Mouse (Mus musculus): ENCODE data around the gene Tmem185a.
"Not testable (repeated sequence)": the region's sequence is repeated elsewhere in the genome, so short reads cannot be mapped to it uniquely, and the experiment has no call there.

Tmem185a gene

DNA sequence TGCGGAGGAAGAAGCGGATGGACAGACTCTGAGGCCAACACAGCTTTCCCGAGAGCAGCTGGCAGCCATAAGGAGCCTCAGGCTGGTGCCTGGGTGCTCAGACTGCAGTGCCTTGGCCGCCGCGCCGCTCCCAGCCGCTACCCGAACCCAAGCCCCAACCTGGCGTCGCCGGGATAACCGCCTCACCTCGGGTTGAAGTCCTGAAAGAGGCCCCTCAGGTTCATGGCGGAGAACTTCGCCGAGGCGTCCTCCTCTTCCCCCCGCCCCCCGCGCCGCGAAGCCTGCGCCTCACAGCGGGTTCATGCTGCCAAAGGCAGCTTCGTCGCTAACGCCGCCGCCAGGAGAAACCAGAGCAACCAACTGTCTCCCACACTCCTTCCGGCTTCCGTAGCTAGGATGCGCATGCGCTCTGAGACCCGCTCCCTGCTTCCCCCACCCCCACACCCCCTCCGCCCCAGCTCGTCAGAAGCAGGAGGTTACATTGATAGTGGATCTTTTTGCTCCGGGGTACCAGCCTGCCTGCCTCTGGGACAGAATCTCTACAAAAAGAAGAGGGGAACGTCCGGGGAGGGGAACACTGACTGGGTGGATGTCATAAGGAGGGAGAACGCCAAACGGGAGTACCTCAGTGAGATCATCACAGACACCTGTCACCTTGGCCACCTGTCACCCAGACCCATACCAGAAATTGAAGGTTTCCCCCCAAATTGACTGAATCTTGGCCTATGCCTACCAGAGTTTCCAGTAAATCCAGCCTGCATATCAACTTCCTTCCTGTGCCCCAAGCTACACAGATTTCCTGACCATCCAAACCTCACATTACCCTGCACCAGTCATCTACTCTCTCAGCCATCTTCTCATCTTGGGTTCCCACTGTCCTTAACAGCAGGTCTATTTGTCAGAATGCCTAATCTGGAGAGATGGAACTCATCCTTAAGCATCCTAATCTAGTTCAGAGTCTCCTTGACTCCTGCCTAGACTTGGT is at the start of gene Tmem185a:
Tmem185a (minus strand) TSS at position 389 of the 985 bp plus-strand sequence.
- peak; percentile 79 for ATAC-seq (ENCODE audit: insufficient number of reproducible peaks, low FRiP score, low TSS enrichment)

DNA sequence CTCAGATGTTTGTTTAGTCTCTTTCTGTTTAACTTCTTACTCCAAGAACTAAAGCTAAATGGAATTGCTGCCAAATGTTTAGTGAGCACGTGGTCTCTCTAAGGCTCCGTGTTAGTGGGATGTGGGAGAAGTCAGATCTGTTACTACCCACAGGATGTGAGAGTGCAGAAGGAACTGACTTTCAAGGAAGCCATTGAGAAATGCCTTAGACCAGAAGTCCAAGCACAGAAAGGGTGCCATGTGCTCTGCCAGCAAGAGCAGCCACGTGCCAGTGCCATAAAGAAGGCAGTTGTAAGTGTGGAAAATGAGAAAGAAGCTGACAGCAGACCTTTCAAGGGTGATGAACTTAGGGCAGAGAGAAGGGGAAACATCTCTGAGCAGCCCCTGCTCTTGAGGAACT is 37.4 kb upstream of the Tmem185a start:
- ATAC-seq (ENCODE audit: insufficient number of reproducible peaks, low FRiP score, low TSS enrichment), result not testable (repeated sequence)

DNA sequence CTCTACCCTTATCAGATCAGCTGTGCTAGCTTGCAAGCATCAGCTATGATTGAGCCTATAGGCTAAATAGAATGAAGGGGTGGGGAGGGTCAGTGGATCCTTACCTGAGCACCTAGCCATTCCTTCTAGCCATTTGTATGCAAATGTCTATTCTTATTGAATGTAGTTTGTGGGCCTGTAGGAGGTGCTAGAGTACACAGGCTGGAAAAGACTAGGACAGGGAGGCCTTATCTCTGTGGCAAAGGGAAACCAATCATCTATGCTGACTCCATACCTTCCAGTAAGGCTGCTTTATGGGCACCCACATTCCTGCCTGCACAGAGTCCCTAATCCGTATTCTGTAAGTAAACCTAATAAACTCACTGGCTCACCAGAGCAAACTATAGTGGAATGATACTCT is 10.3 kb upstream of the Tmem185a start:
- ATAC-seq (ENCODE audit: insufficient number of reproducible peaks, low FRiP score, low TSS enrichment), result not testable (repeated sequence)

DNA sequence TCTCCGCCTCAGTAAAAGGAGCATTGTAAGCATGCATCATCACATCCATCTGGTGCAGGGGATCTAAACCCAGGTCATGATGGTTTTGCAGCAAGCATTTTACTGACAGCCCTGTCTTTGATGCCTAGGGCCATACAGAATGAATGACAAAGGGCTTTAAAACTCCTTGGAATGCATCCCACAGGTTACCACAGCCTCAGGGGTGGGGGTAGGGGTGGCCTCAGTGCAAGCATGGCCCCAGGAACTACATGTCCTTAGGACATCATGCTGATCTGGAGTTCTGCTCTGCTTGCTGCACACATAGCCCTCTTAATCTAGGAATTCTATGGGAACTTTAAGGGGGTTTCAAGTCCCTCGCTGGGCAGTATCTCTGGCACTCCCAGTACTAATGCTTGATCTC is 5.2 kb upstream of the Tmem185a start:
- no peak for ATAC-seq (ENCODE audit: insufficient number of reproducible peaks, low FRiP score, low TSS enrichment)

DNA sequence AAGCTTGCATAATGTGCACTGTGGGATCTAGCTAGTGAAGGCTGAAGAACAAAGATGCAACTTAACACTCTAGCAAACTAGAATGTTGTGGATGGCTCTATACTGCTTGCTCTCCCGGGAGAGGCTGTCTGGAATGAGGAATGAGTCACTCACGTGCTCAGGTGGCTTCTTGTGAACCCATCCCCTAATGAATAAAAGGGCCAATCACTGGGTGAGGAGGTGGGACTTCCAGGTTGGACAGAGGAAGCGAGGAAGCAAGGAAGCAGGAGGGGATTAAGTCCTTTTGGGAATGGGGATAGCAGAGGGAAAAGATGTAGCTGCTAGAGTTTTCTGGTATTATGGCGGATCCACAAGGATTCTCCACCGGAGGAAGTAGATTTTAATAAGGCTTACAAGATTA is 1.7 kb upstream of the Tmem185a start:
- no peak for ATAC-seq (ENCODE audit: insufficient number of reproducible peaks, low FRiP score, low TSS enrichment)

DNA sequence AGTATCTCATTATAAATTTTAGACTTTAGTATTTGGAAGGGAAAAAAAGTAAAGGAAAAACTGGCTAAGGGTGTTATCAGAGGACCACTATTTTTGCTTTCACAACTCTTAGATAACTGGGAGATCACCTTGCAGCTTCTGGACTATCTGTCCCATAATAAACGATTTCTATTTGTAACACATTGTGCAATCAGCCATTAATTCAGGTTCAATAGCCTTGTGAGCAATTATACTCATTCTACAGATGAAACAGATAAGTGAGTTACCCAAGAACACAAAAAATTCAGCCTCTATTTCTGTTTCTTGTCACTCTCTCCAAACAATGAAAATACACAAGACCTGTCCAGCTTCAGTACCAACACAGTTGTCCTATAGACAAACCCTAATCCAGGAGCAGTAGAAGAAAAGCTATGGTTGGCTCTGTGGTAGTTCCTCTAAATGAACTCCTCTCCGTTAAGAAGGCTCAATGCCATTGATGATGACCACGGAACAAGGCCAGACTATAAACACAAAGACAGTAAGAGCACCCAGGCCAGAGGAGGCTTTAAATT is 1.7 kb downstream of the Tmem185a start:
- no peak for ATAC-seq (ENCODE audit: insufficient number of reproducible peaks, low FRiP score, low TSS enrichment)

DNA sequence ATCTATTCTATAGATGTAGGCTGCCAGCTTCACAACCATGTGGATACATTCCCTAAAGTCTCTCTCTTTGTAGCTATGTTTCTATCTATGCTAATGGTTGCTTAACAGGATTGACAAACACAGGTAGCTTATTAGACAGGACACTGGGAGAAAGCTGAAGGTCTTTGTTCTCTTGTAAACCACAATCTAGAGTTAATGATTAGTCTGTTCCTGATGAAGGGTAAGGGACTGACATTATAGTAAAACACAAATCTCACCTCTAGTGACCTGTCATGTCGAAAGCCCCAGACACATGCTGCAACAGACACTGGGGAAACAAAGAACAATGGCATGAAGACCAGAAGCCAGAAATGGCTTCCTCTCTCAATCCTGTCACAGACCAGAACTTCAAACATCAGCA is 10.1 kb downstream of the Tmem185a start:
- ATAC-seq (ENCODE audit: insufficient number of reproducible peaks, low FRiP score, low TSS enrichment), result no peak

DNA sequence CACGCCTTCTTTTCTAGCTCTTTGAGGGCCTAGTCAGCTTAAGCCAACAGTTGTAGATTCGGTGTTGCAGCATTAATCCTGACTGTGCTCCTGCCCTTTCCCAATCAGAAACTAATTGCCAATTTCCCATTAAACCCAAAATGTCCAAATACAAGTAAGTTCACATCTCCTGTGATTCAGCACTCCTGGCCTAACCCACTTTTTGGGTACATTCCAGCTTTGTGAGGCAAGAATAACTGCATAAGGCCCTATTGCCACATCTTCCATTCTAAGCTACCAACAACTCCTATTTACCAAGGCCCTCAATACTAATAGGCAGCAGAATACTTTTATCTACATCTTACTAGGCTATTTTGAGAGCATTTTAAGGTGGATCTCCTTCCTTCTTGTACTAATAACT is 11.5 kb downstream of the Tmem185a start:
- no peak for ATAC-seq (ENCODE audit: insufficient number of reproducible peaks, low FRiP score, low TSS enrichment)

DNA sequence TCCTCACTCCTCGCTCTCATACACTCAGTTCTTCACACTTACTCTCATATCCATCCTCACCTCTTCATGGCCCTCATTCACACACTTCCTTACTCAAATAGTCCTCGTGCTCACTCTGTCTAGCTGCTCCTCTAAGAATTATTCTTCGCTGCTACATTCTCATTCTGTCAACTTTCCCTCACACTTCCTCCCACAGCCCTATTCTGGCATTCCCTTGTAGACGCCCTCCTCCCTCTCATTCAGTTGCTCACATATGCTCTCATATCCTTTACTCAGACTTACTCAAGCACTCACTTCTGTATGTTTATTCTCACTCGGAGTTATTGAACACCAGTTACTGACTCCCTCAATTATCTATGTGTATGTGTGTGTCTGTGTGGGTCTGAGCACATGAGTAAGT is 13.4 kb downstream of the Tmem185a start:
- no peak for ATAC-seq (ENCODE audit: insufficient number of reproducible peaks, low FRiP score, low TSS enrichment)

DNA sequence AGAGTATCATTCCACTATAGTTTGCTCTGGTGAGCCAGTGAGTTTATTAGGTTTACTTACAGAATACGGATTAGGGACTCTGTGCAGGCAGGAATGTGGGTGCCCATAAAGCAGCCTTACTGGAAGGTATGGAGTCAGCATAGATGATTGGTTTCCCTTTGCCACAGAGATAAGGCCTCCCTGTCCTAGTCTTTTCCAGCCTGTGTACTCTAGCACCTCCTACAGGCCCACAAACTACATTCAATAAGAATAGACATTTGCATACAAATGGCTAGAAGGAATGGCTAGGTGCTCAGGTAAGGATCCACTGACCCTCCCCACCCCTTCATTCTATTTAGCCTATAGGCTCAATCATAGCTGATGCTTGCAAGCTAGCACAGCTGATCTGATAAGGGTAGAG is 24.6 kb downstream of the Tmem185a start:
- ATAC-seq (ENCODE audit: insufficient number of reproducible peaks, low FRiP score, low TSS enrichment), result not testable (repeated sequence)

DNA sequence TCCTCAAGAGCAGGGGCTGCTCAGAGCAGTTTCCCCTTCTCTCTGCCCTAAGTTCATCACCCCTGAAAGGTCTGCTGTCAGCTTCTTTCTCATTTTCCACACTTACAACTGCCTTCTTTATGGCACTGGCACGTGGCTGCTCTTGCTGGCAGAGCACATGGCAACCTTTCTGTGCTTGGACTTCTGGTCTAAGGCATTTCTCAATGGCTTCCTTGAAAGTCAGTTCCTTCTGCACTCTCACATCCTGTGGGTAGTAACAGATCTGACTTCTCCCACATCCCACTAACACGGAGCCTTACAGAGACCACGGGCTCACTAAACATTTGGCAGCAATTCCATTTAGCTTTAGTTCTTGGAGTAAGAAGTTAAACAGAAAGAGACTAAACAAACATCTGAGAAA is 51.5 kb downstream of the Tmem185a start:
- ATAC-seq (ENCODE audit: insufficient number of reproducible peaks, low FRiP score, low TSS enrichment), result not testable (repeated sequence)

Measured in cerebellum, adult (tissue).